Mouse (Mus musculus) ES-Bruce4 (cell line): ENCODE measurements around the gene Dynll1. TPM values are rescaled to one million over a fixed set of nuclear protein-coding genes. Genes with fewer than 3 reads are reported as not detected.
A peak's percentile ranks its signal among the peaks of the same experiment; 100 is the strongest.

ENCODE experiments used
- H3K27ac ChIP-seq: 2 replicates; pipeline ENCODE4 v1.5.1; 2012; ENCODE audit warnings: low read length, inconsistent platforms; ENCODE audit not compliant: insufficient read depth
- H3K27me3 ChIP-seq: 2 replicates; pipeline ENCODE4 v1.6.1; 2012; ENCODE audit warnings: mild to moderate bottlenecking, low read length, inconsistent platforms; ENCODE audit not compliant: control insufficient read depth, poor library complexity, insufficient read depth, severe bottlenecking
- H3K36me3 ChIP-seq: 2 replicates; pipeline ENCODE4 v1.6.1; 2012; ENCODE audit warnings: inconsistent platforms, mild to moderate bottlenecking, low read length, moderate library complexity; ENCODE audit not compliant: control insufficient read depth, poor library complexity, insufficient read depth, severe bottlenecking
- H3K4me1 ChIP-seq: one replicate; pipeline ENCODE4 v1.8.1; 2011; ENCODE audit warnings: low read length; ENCODE audit not compliant: control insufficient read depth, insufficient read depth
- H3K4me3 ChIP-seq: 2 replicates; pipeline ENCODE4 v1.5.1; 2011; ENCODE audit warnings: low read depth, mild to moderate bottlenecking, low read length
- H3K9ac ChIP-seq: 2 replicates; pipeline ENCODE4 v1.6.1; 2012; ENCODE audit warnings: low read depth, mild to moderate bottlenecking, inconsistent platforms; ENCODE audit not compliant: poor library complexity, severe bottlenecking
- H3K9me3 ChIP-seq: replicated peaks from 2 replicates; pipeline ENCODE4 v1.6.1; 2012; ENCODE audit warnings: mild to moderate bottlenecking, low read length, inconsistent platforms; ENCODE audit not compliant: control insufficient read depth, poor library complexity, insufficient read depth, severe bottlenecking
- CTCF ChIP-seq: IDR thresholded peaks from one replicate; pipeline ENCODE4 v1.8.1; 2011; ENCODE audit warnings: low read depth, low read length
- EP300 ChIP-seq: IDR thresholded peaks from 2 replicates; pipeline ENCODE4 v1.6.1; 2011; ENCODE audit warnings: low read depth, low read length; ENCODE audit not compliant: insufficient read depth
- POLR2A ChIP-seq: IDR thresholded peaks from one replicate; pipeline ENCODE4 v1.8.1; 2011; ENCODE audit warnings: low read length; ENCODE audit not compliant: insufficient read depth
- polyA plus RNA-seq: library from polyadenylated mRNA; stranded (reverse); fragments of >200 nt; gene quantifications from 2 replicates; pipeline ENCODE4 v1.2.4, GENCODE M21; 2011; ENCODE audit warnings: low read depth; ENCODE audit not compliant: missing spikeins, insufficient read depth, insufficient read length

The Dynll1 gene
- polyA plus RNA-seq, 1 experiment, result 556 TPM

- Histone ChIP-seq H3K9ac (no peak overlapping the region), H3K9me3 (no peaks in the 10 kb centered on the region), H3K27ac (no peak overlapping the region), H3K4me3 (no peak overlapping the region), H3K4me1 (peaks cover 3% of the 10 kb centered on the region), H3K36me3 (no peaks in the 10 kb centered on the region; the same call in none of the 2 replicates), H3K27me3 (no peaks in the 10 kb centered on the region)
- no peak for TF ChIP-seq POLR2A
- TF ChIP-seq CTCF, result no peak
- TF ChIP-seq EP300, result no peak
Measured at GRCm38 (mm10) chr5:115278053-115278452, 22.7 kb downstream of the Dynll1 start.

- TF ChIP-seq CTCF, result peak; percentile 91
- TF ChIP-seq POLR2A, result peak; percentile 17
- TF ChIP-seq EP300, result no peak
Measured at GRCm38 (mm10) chr5:115275998-115276397, 24.8 kb downstream of the Dynll1 start.

GRCm38 (mm10) chr5:115274771-115275170, 26.0 kb downstream of the Dynll1 start:
- 0 out of 2 replicates have a peak overlapping the region, but pooled peaks have one; percentile 33 for H3K9ac ChIP-seq
- no peak overlapping the region for H3K4me3 ChIP-seq
- no peaks in the 10 kb centered on the region for H3K9me3 ChIP-seq
- peaks cover 12% of the 10 kb centered on the region for H3K36me3 ChIP-seq
- H3K27me3 ChIP-seq, result no peaks in the 10 kb centered on the region
- peak overlapping the region; percentile 71; the same call in 1 of the 2 replicates for H3K27ac ChIP-seq
- no peak for TF ChIP-seq CTCF
- peaks cover 3% of the 10 kb centered on the region for H3K4me1 ChIP-seq

More at GRCm38 (mm10) chr5:115275998-115276397, 24.8 kb downstream of the Dynll1 start:
- H3K4me3 ChIP-seq, result peak overlapping the region; percentile 7
- H3K4me1 ChIP-seq, result peaks cover 3% of the 10 kb centered on the region
- H3K36me3 ChIP-seq, result no peaks in the 10 kb centered on the region
- H3K9me3 ChIP-seq, result no peaks in the 10 kb centered on the region
- H3K9ac ChIP-seq, result no peak overlapping the region
- no peaks in the 10 kb centered on the region for H3K27me3 ChIP-seq
- peak overlapping the region; percentile 40 for H3K27ac ChIP-seq

- H3K4me1 ChIP-seq, result peaks cover 3% of the 10 kb centered on the region
- H3K4me3 ChIP-seq, result no peak overlapping the region
- TF ChIP-seq EP300, result no peak
- TF ChIP-seq POLR2A, result no peak
- TF ChIP-seq CTCF, result no peak
Measured at GRCm38 (mm10) chr5:115274353-115274752, 26.4 kb downstream of the Dynll1 start.

GRCm38 (mm10) chr5:115273549-115274135, 27.2 kb downstream of the Dynll1 start:
- Histone ChIP-seq H3K9me3 (no peaks in the 10 kb centered on the region), H3K4me3 (no peak overlapping the region), H3K4me1 (peaks cover 3% of the 10 kb centered on the region), H3K9ac (peak overlapping the region; percentile 98), H3K36me3 (peaks cover 18% of the 10 kb centered on the region), H3K27ac (peak overlapping the region; percentile 92), H3K27me3 (no peaks in the 10 kb centered on the region)
- TF ChIP-seq EP300 (no peak), CTCF (no peak), POLR2A (no peak)

More at GRCm38 (mm10) chr5:115274353-115274752, 26.4 kb downstream of the Dynll1 start:
- peaks cover 16% of the 10 kb centered on the region for H3K36me3 ChIP-seq
- H3K27me3 ChIP-seq, result no peaks in the 10 kb centered on the region
- 0 out of 2 replicates have a peak overlapping the region, but pooled peaks have one; percentile 98 for H3K9ac ChIP-seq
- no peaks in the 10 kb centered on the region for H3K9me3 ChIP-seq
- no peak overlapping the region for H3K27ac ChIP-seq

GRCm38 (mm10) chr5:115272812-115273548, 27.8 kb downstream of the Dynll1 start, which contains the start of gene Rnf10:
Rnf10 (minus strand) TSS chr5:115272898.
- peaks cover 3% of the 10 kb centered on the region for H3K4me1 ChIP-seq
- H3K27ac ChIP-seq, result peak within 1 kb of the TSS; percentile 92
- no peaks in the 10 kb centered on the region for H3K27me3 ChIP-seq
- peak within 1 kb of the TSS; percentile 98 for H3K9ac ChIP-seq
- H3K36me3 ChIP-seq, result peaks cover 23% of the 10 kb centered on the region
- peak within 1 kb of the TSS; percentile 92 for H3K4me3 ChIP-seq
- TF ChIP-seq EP300 (no peak), POLR2A (peak; percentile 94)
- no peaks in the 10 kb centered on the region for H3K9me3 ChIP-seq
